Mouse (Mus musculus) neural tube, embryonic 15.5 days (tissue): Measurements from ENCODE around the gene Creb3. TPM values are rescaled to one million over a fixed set of nuclear protein-coding genes. Genes with fewer than 3 reads are reported as not detected.

Source experiments
- ATAC-seq: fragments of 200-750 bp; cut with Nextera tagmentation; 2 replicates; pipeline ENCODE4 v1.8.0; 2017; ENCODE audit warnings: mild to moderate bottlenecking, moderate TSS enrichment, moderate library complexity; ENCODE audit not compliant: low FRiP score
- H3K27ac ChIP-seq: fragments of 300-500 bp; sonication (generic); replicated peaks from 2 replicates; pipeline ENCODE4 v1.5.1; 2015; ENCODE audit warnings: mild to moderate bottlenecking, inconsistent platforms
- H3K27me3 ChIP-seq: fragments of 300-500 bp; sonication (generic); replicated peaks from 2 replicates; pipeline ENCODE4 v1.6.1; 2015; ENCODE audit warnings: inconsistent platforms
- H3K36me3 ChIP-seq: fragments of 300-500 bp; sonication (generic); 2 replicates; pipeline ENCODE4 v1.6.1; 2015; ENCODE audit warnings: inconsistent platforms
- H3K4me1 ChIP-seq: fragments of 300-500 bp; sonication (generic); 2 replicates; pipeline ENCODE4 v1.6.1; 2015; ENCODE audit warnings: inconsistent platforms
- H3K4me2 ChIP-seq: fragments of 300-500 bp; sonication (generic); 2 replicates; pipeline ENCODE4 v1.6.1; 2015; ENCODE audit warnings: inconsistent platforms, mild to moderate bottlenecking, moderate library complexity
- H3K4me3 ChIP-seq: fragments of 300-500 bp; sonication (generic); replicated peaks from 2 replicates; pipeline ENCODE4 v1.5.1; 2015; ENCODE audit warnings: mild to moderate bottlenecking, inconsistent platforms
- H3K9ac ChIP-seq: fragments of 300-500 bp; sonication (generic); replicated peaks from 2 replicates; pipeline ENCODE4 v1.6.1; 2015; ENCODE audit warnings: mild to moderate bottlenecking, inconsistent platforms
- H3K9me3 ChIP-seq: fragments of 300-500 bp; sonication (generic); replicated peaks from 2 replicates; pipeline ENCODE4 v1.6.1; 2016; ENCODE audit warnings: inconsistent platforms
- WGBS: fragments of 180-500 bp; shearing (Covaris S2); methylation state at CpG from one replicate; pipeline ENCODE4 v1.1.7; 2015; ENCODE audit warnings: mixed read lengths; 5-methylcytosine and 5-hydroxymethylcytosine counted together
- polyA plus RNA-seq: library from polyadenylated mRNA; unstranded; fragments of >200 nt; fragmentation: Nextera tagmentation; extraction: Ambion mirVana; gene quantifications from 2 replicates; pipeline ENCODE4 v1.2.1, GENCODE M21; 2015

Creb3 gene
- 80.8 and 82.0 TPM in 2 replicates for polyA plus RNA-seq

DNA sequence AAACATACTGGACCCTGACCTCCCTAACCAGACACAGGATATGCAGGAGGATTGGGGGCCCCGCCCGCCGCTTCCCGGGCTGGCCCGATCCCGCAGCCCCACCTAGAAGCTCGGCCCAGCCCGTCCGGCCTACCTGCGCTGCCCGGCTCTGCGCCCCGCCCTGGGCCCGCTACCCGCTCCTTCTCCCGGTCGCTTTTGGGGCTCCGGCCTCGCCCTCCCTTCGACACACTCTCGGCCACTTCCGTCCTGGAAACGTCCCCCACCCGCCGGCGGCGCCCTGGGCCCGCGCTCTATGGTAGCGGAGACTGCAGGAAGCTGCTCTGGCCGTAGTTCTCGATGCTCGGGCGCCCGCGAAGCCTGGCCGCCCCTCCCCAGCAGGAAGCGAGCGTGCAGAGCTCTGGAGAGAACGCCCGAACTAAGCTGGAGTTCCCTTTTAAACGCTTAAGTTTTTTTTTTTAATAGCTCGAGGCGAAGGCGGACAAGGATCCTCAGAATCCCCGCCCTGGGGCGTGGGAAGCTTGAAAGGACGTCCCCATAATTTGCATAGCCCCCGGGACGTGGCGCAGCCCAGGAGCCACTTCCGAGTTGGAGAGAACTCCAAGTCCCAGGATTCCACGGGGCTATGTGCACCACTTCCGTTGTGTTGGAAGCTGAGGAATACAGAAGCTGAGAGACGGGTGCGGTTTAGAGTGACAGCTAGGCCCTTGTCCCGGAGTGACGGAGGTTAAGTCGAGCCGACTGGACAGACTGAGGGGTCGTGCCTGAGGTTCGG is at the start of gene Creb3, which contains the start of gene Tln1:
Gene Creb3, plus strand, starts transcription at position 336 of the 772 bp plus-strand sequence.
Gene Tln1, minus strand, starts transcription at position 695 of the 772 bp plus-strand sequence.
- peak within 1 kb of the TSS; percentile 99 for H3K27ac ChIP-seq
- H3K9me3 ChIP-seq: no peaks in the 10 kb centered on the region
- H3K4me3 ChIP-seq: peak within 1 kb of the TSS; percentile 89
- WGBS: under 1% methylated on average over 61 of the region's 62 CpGs
- peak within 1 kb of the TSS; percentile 93 for H3K9ac ChIP-seq
- no peaks in the 10 kb centered on the region for H3K27me3 ChIP-seq
- H3K36me3 ChIP-seq: peaks cover 33% of the 10 kb centered on the region
- peak; percentile 96 for ATAC-seq
- peaks cover 52% of the 10 kb centered on the region for H3K4me1 ChIP-seq
- H3K4me2 ChIP-seq: peak within 1 kb of the TSS; percentile 90

DNA sequence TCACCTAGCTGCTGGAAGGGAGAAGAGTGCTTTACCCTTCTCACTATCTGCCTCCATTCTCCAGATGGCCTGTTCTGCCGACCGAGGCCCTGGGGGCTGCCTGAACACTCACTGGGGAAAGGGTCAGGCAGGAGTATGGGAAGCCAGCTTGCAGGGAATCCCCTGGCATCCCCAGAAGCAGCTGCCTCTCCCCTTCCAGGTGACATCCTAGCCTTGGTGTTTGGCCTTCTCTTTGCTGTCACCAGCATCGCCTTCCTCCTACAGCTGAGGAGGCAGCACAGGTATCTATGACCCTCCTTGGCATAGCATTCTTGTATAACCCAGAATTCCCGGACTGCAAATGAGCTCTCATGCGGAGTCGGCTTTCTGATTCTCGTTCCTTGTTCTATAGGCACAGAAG is 49.5 kb upstream of the Creb3 start:
- Histone ChIP-seq H3K27ac (no peak overlapping the region), H3K4me2 (no peak overlapping the region), H3K27me3 (0 out of 2 replicates have a peak, but pooled peaks cover 10% of the 10 kb centered on the region), H3K36me3 (no peaks in the 10 kb centered on the region), H3K4me3 (no peak overlapping the region), H3K9ac (no peak overlapping the region), H3K4me1 (peaks cover 17% of the 10 kb centered on the region), H3K9me3 (no peaks in the 10 kb centered on the region)
- WGBS: 72% methylated on average over 7 of the region's 7 CpGs
- no peak for ATAC-seq

DNA sequence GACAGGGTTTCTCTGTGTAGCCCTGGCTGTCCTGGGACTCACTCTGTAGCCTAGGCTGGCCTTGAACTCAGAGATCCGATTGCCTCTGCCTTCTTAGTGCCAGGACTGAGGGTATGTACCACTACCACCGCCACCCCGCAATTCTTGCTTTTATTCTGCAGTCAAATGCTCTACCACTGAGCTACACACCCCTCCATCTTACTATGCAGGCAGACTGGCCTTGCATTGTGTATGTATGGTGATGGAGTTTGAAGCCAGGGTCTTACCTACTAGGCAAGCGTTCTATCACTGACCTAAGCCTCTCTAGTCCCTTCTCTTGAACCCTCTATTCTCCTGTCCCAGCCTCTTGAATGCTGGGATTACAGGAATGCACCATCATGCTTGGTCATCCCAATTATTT is 48.8 kb upstream of the Creb3 start:
- H3K4me3 ChIP-seq: no peak overlapping the region
- H3K4me1 ChIP-seq: peaks cover 12% of the 10 kb centered on the region
- ATAC-seq: no peak
- no peak overlapping the region for H3K27ac ChIP-seq
- 87% methylated on average over 4 of the region's 4 CpGs for WGBS
- 0 out of 2 replicates have a peak, but pooled peaks cover 10% of the 10 kb centered on the region for H3K27me3 ChIP-seq
- no peaks in the 10 kb centered on the region for H3K36me3 ChIP-seq
- H3K4me2 ChIP-seq: no peak overlapping the region
- H3K9ac ChIP-seq: no peak overlapping the region
- H3K9me3 ChIP-seq: no peaks in the 10 kb centered on the region

DNA sequence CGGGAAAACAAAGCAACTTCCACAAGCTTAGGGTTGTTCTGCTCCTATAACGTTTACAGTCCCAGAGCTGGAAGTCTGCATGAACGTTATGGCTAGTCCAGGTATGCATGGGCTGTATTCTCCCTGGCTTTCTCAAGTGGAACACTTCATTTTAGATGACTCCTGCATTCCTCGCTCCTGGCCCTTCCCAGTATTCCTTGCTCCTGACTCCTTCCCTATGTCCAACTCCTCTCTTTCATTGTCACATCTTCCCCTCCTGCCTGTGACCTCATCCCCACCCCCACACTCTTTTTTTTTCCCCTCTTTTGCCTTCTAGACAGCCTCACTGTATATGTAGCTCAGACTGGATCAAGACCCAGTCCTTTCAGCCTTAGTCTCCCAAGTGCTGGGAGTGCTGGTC is 48.3 kb upstream of the Creb3 start:
- H3K4me2 ChIP-seq: no peak overlapping the region
- no peak overlapping the region for H3K4me3 ChIP-seq
- no peak for ATAC-seq
- H3K36me3 ChIP-seq: no peaks in the 10 kb centered on the region
- no peak overlapping the region for H3K27ac ChIP-seq
- no peak overlapping the region for H3K9ac ChIP-seq
- H3K9me3 ChIP-seq: no peaks in the 10 kb centered on the region
- H3K4me1 ChIP-seq: peaks cover 9% of the 10 kb centered on the region
- H3K27me3 ChIP-seq: peaks cover 8% of the 10 kb centered on the region; the same call in 1 of the 2 replicates
- WGBS: 84% methylated on average over 4 of the region's 4 CpGs

DNA sequence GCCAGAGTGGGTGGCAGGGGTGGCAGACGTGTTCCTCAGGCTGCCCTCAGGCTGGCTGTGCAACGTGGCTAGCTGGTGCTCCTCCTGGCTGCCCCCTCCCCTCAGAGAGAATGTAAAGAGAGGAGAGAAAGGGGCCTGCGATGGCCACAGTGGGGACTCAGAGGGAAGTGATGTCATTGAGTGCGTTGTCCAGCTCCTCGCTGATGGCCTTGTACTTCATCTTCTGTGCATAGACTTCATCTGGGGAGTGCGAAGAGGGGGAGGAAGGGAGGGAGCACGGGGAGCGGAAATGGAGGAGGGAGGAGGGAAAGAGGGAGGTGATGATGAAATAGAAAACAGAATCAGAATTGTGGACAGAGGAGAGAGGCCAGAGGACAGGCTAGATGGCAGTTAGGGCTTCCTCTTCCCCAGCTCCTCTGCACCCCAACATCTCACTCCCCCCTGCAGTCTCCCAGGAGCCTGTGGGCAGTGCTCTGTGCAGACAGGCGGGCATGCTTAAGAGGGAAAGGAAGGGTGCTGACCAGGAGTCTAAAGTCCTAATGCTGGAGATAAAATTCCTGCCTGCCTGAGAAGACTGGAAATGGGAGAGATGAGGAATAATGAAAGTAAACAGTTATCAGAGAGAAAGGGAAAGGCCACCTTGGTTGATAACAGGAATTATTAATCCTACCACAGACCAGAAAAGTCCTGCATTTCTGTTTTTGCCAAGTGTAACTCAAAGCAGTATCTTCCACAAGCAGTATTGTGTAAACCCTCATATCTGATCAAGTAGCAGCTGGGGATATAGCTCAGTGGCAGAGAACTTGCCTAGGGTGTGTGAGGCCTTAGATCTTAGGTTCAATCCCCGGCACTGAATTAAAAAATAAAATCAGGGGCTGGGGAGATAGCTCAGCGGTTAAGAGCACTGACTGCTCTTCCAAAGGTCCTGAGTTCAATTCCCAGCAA is 46.1 kb upstream of the Creb3 start:
- Histone ChIP-seq H3K4me3 (no peak overlapping the region), H3K27me3 (peaks cover 10% of the 10 kb centered on the region), H3K9ac (no peak overlapping the region), H3K4me1 (peaks cover 16% of the 10 kb centered on the region), H3K36me3 (no peaks in the 10 kb centered on the region), H3K27ac (no peak overlapping the region), H3K4me2 (no peak overlapping the region), H3K9me3 (no peaks in the 10 kb centered on the region)
- no peak for ATAC-seq
- 70% methylated on average over 11 of the region's 11 CpGs for WGBS

DNA sequence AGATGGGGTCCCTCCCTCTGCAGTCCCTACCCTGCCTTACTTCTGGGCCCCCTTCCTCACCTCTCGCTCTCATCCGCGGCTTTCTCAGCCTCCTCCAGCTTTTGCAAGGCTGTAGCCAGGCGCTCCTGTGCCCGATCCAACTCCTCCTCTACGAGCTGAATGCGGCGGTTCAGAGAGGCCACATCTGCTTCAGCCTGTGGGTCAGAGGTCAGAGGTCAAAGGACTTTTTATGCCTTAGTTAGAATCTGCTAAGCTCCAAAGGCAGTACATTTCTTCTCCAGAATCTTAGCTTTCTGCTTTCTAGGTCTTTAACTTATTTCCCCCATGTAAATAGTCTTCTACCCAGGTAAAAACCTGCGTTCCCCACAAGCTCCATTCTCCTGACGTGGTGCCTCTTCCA is 42.6 kb upstream of the Creb3 start:
- Histone ChIP-seq H3K9ac (no peak overlapping the region), H3K4me2 (peak overlapping the region; percentile 52), H3K27ac (no peak overlapping the region), H3K27me3 (peaks cover 41% of the 10 kb centered on the region), H3K36me3 (no peaks in the 10 kb centered on the region), H3K4me1 (peaks cover 31% of the 10 kb centered on the region), H3K9me3 (no peaks in the 10 kb centered on the region), H3K4me3 (peak overlapping the region; percentile 19)
- 15% methylated on average over 10 of the region's 10 CpGs for WGBS
- peak; percentile 19; the same call in 1 of the 2 replicates for ATAC-seq

DNA sequence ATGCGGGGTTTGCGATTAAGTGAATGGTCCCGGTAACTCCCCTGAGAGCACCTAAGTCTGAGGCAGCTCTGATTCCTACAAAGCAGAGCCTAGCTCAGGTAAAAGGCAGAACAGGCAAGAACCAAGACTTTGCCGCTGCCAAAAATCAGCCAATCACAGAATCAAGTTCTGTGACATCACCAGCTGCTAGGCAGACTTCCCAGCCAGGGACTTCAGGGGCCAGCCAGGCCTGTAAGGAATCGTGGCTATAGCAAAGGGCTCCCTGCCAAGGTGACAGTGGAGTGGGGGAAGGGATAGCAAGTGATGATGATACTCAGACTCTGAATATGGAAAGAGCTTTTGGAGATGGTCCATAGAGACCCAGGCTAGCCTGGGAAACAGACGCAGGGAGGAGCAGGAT is 42.2 kb upstream of the Creb3 start:
- WGBS: 6% methylated on average over 6 of the region's 6 CpGs
- Histone ChIP-seq H3K27ac (no peak overlapping the region), H3K9ac (no peak overlapping the region), H3K4me3 (peak overlapping the region; percentile 19), H3K9me3 (no peaks in the 10 kb centered on the region), H3K36me3 (no peaks in the 10 kb centered on the region), H3K4me2 (peak overlapping the region; percentile 52), H3K4me1 (peaks cover 31% of the 10 kb centered on the region), H3K27me3 (peaks cover 45% of the 10 kb centered on the region)
- peak; percentile 66 for ATAC-seq

DNA sequence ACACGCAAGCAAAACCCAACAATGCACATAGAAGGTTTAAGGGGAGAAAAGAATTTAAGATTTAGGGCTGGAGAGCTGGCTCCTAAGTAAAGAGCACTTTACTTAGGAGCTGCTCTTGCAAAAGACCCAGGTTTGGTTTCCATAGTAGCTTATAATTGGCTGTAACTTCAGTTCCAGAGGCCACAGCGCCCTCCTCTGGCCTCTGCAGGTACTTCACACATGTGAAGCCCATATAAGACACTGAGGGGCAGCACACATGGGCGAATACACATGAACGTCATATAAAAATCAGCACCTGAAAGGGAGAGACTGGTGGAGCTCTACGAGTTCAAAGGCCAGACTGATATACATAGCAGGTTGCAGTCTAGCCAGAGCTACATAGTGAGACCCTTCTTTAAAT is 34.3 kb upstream of the Creb3 start:
- ATAC-seq: no peak
- peaks cover 26% of the 10 kb centered on the region for H3K4me1 ChIP-seq
- H3K9ac ChIP-seq: no peak overlapping the region
- H3K36me3 ChIP-seq: peaks cover 22% of the 10 kb centered on the region
- H3K27me3 ChIP-seq: peaks cover 41% of the 10 kb centered on the region
- H3K27ac ChIP-seq: no peak overlapping the region
- 68% methylated on average over 5 of the region's 5 CpGs for WGBS
- H3K4me2 ChIP-seq: no peak overlapping the region
- no peaks in the 10 kb centered on the region for H3K9me3 ChIP-seq
- H3K4me3 ChIP-seq: no peak overlapping the region

DNA sequence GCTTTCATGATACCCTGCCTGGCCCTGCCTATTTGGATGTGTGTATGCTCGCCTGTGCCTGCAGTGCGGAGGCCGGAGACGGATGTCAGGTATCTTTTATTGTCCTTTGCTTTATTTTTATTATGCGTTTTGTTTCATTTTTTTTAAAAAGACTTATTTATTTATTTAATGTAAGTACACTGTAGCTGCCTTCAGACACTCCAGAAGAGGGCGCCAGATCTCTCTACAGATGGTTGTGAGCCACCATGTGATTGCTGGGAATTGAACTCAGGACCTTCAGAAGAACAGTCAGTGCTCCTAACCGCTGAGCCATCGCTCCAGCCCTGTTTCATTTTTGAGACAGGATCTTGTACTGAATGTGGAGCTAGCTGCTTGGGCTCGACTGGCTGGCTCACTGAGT is 33.6 kb upstream of the Creb3 start:
- H3K4me1 ChIP-seq: peaks cover 21% of the 10 kb centered on the region
- H3K4me2 ChIP-seq: no peak overlapping the region
- no peaks in the 10 kb centered on the region for H3K9me3 ChIP-seq
- 79% methylated on average over 9 of the region's 9 CpGs for WGBS
- no peak for ATAC-seq
- peaks cover 28% of the 10 kb centered on the region for H3K36me3 ChIP-seq
- H3K27ac ChIP-seq: no peak overlapping the region
- H3K9ac ChIP-seq: no peak overlapping the region
- H3K27me3 ChIP-seq: peaks cover 35% of the 10 kb centered on the region
- H3K4me3 ChIP-seq: no peak overlapping the region

DNA sequence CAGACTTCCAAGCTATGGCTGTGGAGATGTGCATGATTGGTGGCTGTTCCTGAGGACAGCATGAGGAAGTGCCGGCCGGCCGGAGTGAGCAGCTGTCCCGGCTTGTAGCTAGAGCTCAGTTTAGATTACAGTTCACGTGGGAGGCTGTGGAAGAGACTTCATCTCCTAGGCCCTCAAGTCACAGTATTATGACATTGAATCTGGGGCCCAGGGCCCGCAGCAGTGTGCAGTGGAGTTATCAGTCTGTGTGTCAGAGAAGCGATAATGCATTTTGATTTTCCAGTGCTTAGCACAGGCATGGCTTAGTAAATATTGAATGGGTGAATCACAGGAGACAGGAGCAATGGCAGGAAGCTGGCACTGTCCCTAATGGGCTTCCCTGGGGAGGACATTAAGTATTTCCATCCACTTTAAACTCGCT is 32.0 kb upstream of the Creb3 start:
- Histone ChIP-seq H3K9me3 (no peaks in the 10 kb centered on the region), H3K4me2 (no peak overlapping the region), H3K36me3 (peaks cover 42% of the 10 kb centered on the region), H3K9ac (no peak overlapping the region), H3K27me3 (peaks cover 22% of the 10 kb centered on the region), H3K4me3 (no peak overlapping the region), H3K27ac (no peak overlapping the region), H3K4me1 (peaks cover 11% of the 10 kb centered on the region; the same call in 1 of the 2 replicates)
- 61% methylated on average over 8 of the region's 8 CpGs for WGBS
- no peak for ATAC-seq

DNA sequence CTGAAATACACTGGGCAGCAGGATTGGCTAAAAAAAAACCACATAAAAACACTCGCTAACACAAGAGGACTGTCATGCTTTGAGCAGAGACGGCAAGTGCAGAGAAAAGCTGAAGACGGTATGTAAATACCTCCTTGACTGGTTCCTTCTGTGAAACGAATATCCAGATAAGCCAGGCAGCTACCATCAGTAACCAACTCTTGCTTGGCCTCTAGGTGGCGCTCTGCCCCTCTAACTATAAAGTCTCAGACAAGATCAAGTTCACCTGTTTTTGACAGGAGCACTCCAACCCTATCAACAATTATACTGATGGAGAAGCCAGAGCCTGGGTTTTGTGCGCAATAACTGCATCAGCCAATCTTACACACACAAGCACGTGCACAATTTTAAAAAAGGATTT is 31.6 kb upstream of the Creb3 start:
- H3K4me1 ChIP-seq: peaks cover 11% of the 10 kb centered on the region; the same call in 1 of the 2 replicates
- H3K27me3 ChIP-seq: peaks cover 17% of the 10 kb centered on the region
- 24% methylated on average over 7 of the region's 7 CpGs for WGBS
- peak; percentile 41; the same call in 1 of the 2 replicates for ATAC-seq
- no peak overlapping the region for H3K4me3 ChIP-seq
- peaks cover 47% of the 10 kb centered on the region for H3K36me3 ChIP-seq
- H3K27ac ChIP-seq: no peak overlapping the region
- H3K4me2 ChIP-seq: no peak overlapping the region
- H3K9ac ChIP-seq: no peak overlapping the region
- no peaks in the 10 kb centered on the region for H3K9me3 ChIP-seq
